Mouse (Mus musculus) lung, postnatal 10 days (tissue): ENCODE data around the gene Atpif1.

ENCODE experiments used
- DNase-seq: peaks from one replicate; pipeline ENCODE4 v3.0.0; 2021

The Atpif1 gene

GRCm38 (mm10) chr4:132524808-132525207 lies 8.7 kb downstream of the Atpif1 start:
- no peak for DNase-seq

- no peak for DNase-seq
These were observed 9.1 kb downstream of the Atpif1 start for GRCm38 (mm10) chr4:132524321-132524741.

- DNase-seq, result no peak
These were observed 14.3 kb downstream of the Atpif1 start for GRCm38 (mm10) chr4:132519188-132519587.

GRCm38 (mm10) chr4:132518066-132518465 lies 15.4 kb downstream of the Atpif1 start:
- DNase-seq, result no peak

GRCm38 (mm10) chr4:132515369-132516155 lies 17.9 kb downstream of the Atpif1 start:
- DNase-seq, result peak; percentile 97

- peak; percentile 90 for DNase-seq
These were observed 18.8 kb downstream of the Atpif1 start for GRCm38 (mm10) chr4:132514555-132515135.

GRCm38 (mm10) chr4:132513395-132514273 lies 19.8 kb downstream of the Atpif1 start:
- peak; percentile 44 for DNase-seq

GRCm38 (mm10) chr4:132512080-132512479 lies 21.4 kb downstream of the Atpif1 start:
- DNase-seq, result no peak

GRCm38 (mm10) chr4:132510352-132510798 lies 23.1 kb downstream of the Atpif1 start, which contains the start of gene Sesn2:
Sesn2 (minus strand) TSS chr4:132510501.
- peak; percentile 99 for DNase-seq

- DNase-seq, result peak; percentile 94
These were observed 23.7 kb downstream of the Atpif1 start for GRCm38 (mm10) chr4:132509621-132510296.

- DNase-seq, result peak; percentile 39
These were observed 26.2 kb downstream of the Atpif1 start for GRCm38 (mm10) chr4:132507210-132507609.

- DNase-seq, result no peak
These were observed 27.2 kb downstream of the Atpif1 start for GRCm38 (mm10) chr4:132506250-132506649.

- no peak for DNase-seq
These were observed 27.7 kb downstream of the Atpif1 start for GRCm38 (mm10) chr4:132505800-132506199.

GRCm38 (mm10) chr4:132505034-132505738 lies 28.3 kb downstream of the Atpif1 start:
- no peak for DNase-seq

GRCm38 (mm10) chr4:132503344-132503743 lies 30.1 kb downstream of the Atpif1 start:
- DNase-seq, result no peak

- DNase-seq, result no peak
These were observed 31.8 kb downstream of the Atpif1 start for GRCm38 (mm10) chr4:132501639-132502038.

GRCm38 (mm10) chr4:132494271-132494918 lies 39.1 kb downstream of the Atpif1 start:
- peak; percentile 21 for DNase-seq

GRCm38 (mm10) chr4:132492178-132493060 lies 41.0 kb downstream of the Atpif1 start:
- DNase-seq, result peak; percentile 65

GRCm38 (mm10) chr4:132491748-132492147 lies 41.7 kb downstream of the Atpif1 start:
- peak; percentile 65 for DNase-seq

- no peak for DNase-seq
These were observed 42.4 kb downstream of the Atpif1 start for GRCm38 (mm10) chr4:132491057-132491456.
